Mouse (Mus musculus) B cell, adult 67 days (primary cell): ENCODE measurements around the gene Lce1b. TPM values are rescaled to one million over a fixed set of nuclear protein-coding genes. Genes with fewer than 3 reads are reported as not detected.

Experiments used
- total RNA-seq, 2 experiments: library from RNA; stranded (reverse); gene quantifications; 4 replicates each; pipeline ENCODE4 v1.2.4; 2023

Lce1b gene
- total RNA-seq, result not detected

DNA sequence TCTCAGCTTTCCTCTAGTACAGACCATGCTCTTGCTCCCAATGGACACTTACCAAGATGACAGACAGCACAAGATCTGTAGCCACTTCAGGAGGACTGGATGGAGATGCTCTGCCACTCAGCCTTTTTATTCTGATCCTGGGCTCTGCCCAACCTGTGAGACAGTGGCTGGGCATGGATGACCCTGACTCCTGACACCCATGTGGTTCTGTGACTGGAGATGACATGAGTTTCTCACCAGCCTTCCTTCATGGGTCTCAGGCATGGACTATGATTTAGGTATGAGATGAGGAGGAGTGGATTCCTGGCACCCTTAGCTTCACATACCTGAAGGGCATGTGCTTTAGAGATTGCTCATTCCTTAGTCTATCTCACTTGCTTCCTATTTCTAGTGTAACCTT lies at the start of gene Lce1b:
Gene Lce1b, minus strand, starts transcription at position 101 of the 400 bp plus-strand sequence.

DNA sequence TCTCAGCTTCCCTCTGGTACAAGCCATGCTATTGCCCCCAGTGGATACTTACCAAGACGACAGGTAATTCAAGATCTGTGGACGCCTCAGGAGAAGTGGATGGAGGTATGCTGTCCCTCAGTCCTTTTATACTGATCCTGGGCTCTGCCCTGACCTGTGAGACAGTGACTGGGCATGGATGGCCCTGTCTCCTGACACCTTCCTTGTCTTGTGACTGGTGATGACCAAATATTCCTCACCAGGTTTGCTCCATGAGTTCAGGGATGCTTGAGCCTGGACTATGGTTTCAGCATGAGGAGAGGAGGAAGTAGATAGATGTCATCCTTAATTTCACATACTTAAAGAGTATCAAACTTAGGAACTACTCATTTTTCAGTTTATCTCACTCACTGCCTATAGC lies 30.4 kb upstream of the Lce1b start, which contains the start of gene Lce1d:
Gene Lce1d, minus strand, starts transcription at position 101 of the 400 bp plus-strand sequence.

DNA sequence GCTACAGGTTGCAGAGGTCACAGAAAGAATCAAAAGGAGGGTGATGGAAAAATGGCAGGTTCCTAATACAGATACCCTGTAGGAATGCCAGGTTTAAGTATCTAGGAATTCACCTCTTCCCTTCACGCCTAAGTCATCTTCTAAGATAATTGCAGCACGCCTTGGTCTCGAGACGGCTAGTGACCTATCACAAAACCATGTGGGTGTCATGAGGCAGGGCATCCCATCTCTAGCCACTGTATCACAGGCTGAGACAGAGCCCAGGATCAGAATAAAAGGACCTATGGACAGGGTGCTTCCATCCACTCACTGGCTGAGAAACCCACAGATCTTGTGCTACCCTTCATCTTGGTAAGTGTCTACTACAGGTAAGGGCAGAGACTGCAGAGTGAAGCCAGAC lies 22.2 kb upstream of the Lce1b start, which contains the start of gene Lce1c:
Gene Lce1c, plus strand, starts transcription at position 301 of the 400 bp plus-strand sequence.

DNA sequence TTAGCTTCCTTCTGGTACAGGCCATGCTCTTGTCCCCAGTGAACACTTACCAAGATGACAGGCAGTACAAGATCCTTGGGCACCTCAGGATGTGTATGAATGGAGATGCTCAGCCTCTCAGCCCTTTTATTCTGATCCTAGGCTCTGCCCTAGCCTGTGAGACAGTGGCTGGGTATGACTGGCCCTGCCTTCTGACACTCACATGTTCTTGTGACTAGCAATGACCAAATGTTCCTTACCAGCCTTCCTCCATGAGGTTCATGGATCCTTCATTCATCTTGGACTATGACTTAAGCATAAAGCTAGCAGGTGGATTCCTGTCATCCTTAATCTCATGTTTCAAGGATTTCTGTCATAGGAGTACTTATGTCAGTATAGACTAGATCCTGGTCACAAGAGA lies 13.5 kb upstream of the Lce1b start, which contains the start of gene Lce1a2:
Gene Lce1a2, minus strand, starts transcription at position 101 of the 400 bp plus-strand sequence.

DNA sequence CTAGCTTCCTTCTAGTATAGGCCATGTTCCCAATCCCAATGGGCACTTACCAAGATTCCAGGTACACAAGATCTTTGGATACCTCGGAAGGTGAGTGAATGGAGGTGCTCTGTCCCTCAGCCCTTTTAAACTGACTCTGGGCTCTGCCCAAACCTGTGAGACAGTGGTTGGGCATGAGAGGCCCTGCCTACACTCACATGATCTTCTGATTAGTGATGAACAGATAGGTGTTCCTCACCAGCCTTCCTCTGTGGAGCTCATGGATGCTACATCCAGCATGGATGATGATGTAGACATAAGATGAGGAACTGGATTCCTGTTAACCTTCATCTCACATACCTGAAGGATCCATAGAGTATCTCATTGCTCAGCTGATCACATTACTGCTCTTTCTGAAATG lies 8.5 kb downstream of the Lce1b start, which contains the start of gene Lce1a1:
Gene Lce1a1, minus strand, starts transcription at position 101 of the 400 bp plus-strand sequence.

DNA sequence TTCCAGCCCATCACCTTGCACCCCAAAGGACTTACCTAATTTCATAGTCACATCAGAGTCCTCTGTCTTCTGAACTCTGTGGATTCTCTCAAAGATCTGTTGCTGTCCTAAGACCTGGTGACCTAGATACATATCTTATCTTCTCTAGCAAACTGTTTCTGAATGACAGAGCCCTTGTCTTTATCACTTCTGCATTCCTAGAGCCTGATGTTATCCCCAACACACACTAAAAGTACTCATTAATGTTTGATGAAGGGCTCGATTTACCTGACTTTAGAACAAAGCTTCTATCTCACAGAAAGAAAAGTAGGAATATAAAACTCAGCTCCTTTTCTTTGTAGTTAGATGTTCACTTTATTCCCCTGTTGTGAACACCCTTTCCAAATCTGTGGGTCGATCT lies 35.2 kb downstream of the Lce1b start, which contains the start of gene Lce6a:
Gene Lce6a, minus strand, starts transcription at position 101 of the 400 bp plus-strand sequence.

DNA sequence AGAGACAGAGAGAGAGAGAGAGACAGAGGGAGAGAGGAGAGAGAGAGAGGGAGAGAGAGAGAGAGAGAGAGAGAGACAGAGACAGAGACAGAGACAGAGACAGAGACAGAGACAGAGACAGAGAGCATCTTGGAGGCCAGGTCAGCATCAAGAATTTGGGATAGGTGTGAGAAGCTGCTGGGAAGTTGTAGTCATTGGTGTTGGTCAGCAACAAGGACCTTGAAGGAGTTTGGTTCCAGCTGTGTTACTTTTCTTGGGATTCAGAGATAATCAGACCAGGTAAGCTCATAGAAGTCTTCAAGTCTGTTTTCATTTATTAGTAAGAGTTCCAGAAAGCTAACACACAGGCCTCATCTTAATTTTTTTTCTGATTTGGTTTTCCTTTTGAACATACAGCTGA lies 49.3 kb downstream of the Lce1b start, which contains the start of gene 2210017I01Rik:
Gene 2210017I01Rik, minus strand, starts transcription at position 101 of the 400 bp plus-strand sequence.

Other genes starting within 250 kb of the Lce1b start
- not detected for gene Sprr2i, start 248.9 kb downstream of the Lce1b start, total RNA-seq
- gene Sprr2j-ps, start 238.8 kb downstream of the Lce1b start, total RNA-seq, result not detected
- 1 to 10 TPM; 1.6 to 2.5 TPM for gene Gm9774, start 227.5 kb downstream of the Lce1b start, total RNA-seq
- gene Sprr2k, start 224.3 kb downstream of the Lce1b start, total RNA-seq, result not detected
- gene Sprr1b, start 218.1 kb downstream of the Lce1b start, total RNA-seq, result not detected
- not detected for gene Sprr3, start 198.2 kb downstream of the Lce1b start, total RNA-seq
- gene Sprr1a, start 171.0 kb downstream of the Lce1b start, total RNA-seq, result not detected
- gene Sprr4, start 156.4 kb downstream of the Lce1b start, total RNA-seq, result not detected
- not detected for gene 2310046K23Rik, start 122.4 kb downstream of the Lce1b start, total RNA-seq
- not detected for gene Ivl, start 83.2 kb downstream of the Lce1b start, total RNA-seq
- not detected for gene Smcp, start 67.9 kb downstream of the Lce1b start, total RNA-seq
- not detected for gene 2210017I01Rik, start 49.4 kb downstream of the Lce1b start, total RNA-seq
- not detected for gene Lce6a, start 35.3 kb downstream of the Lce1b start, total RNA-seq
- not detected for gene Lce1a1, start 8.6 kb downstream of the Lce1b start, total RNA-seq
- not detected for gene Lce1a2, start 13.4 kb upstream of the Lce1b start, total RNA-seq
- gene Lce1c, start 22.3 kb upstream of the Lce1b start, total RNA-seq, result not detected
- not detected for gene Lce1d, start 30.3 kb upstream of the Lce1b start, total RNA-seq
- gene Lce1e, start 52.1 kb upstream of the Lce1b start, total RNA-seq, result not detected
- gene Lce1f, start 63.4 kb upstream of the Lce1b start, total RNA-seq, result not detected
- not detected for gene Gm38119, start 82.2 kb upstream of the Lce1b start, total RNA-seq
- not detected for gene Lce1g, start 95.4 kb upstream of the Lce1b start, total RNA-seq
- not detected for gene Lce1h, start 108.1 kb upstream of the Lce1b start, total RNA-seq
- gene Lce1i, start 122.0 kb upstream of the Lce1b start, total RNA-seq, result not detected
- not detected for gene Lce1j, start 133.6 kb upstream of the Lce1b start, total RNA-seq
- gene Lce1k, start 151.0 kb upstream of the Lce1b start, total RNA-seq, result not detected
- not detected for gene Kprp, start 170.3 kb upstream of the Lce1b start, total RNA-seq
- gene Lce1l, start 194.4 kb upstream of the Lce1b start, total RNA-seq, result not detected
- gene 2310050C09Rik, start 213.3 kb upstream of the Lce1b start, total RNA-seq, result not detected